Mouse (Mus musculus): ENCODE results near the gene BC052040.

Gene BC052040

DNA sequence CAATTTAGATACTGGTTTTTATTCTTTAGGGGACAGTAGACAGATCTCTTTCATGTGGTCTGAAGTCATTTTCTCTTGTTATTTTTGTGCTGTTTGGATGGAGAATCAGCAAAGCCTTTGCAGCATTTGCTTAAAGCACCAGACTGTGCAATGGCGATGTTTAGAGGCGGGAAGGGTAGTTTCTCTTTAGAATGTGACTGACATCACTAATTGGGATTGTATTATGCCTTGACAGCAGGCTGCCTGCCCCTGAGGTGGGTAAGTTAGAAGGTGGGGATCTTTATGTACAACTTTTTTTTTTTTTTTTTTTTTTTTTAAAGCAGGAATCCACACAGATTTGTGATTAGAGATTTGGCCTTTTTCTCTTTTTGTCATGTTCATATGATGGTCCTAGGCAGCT, 20.6 kb downstream of the BC052040 start:
- DNase-seq, result no peak

DNA sequence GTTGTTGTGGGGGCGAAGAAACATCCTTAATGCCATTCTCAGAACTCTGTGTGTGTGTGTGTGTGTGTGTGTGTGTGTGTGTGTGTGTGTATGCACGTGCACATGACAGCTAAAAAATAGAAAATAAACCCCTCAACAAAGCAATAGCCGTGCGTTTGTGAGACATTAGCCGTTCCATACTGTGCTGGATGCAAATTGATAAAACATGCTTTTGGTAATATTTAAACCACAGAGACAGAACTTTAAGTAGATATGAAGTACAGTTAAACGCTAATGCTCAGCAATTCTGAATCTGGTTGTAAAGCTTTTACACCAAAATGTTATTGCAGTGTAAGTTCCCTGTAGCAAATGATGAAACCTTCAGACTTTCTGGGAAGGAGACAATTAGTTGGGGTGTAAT, 22.6 kb downstream of the BC052040 start:
- DNase-seq, result no peak

- DNase-seq, result no peak
Measured at GRCm38 (mm10) chr2:115605829-115606336, 24.4 kb downstream of the BC052040 start.

DNA sequence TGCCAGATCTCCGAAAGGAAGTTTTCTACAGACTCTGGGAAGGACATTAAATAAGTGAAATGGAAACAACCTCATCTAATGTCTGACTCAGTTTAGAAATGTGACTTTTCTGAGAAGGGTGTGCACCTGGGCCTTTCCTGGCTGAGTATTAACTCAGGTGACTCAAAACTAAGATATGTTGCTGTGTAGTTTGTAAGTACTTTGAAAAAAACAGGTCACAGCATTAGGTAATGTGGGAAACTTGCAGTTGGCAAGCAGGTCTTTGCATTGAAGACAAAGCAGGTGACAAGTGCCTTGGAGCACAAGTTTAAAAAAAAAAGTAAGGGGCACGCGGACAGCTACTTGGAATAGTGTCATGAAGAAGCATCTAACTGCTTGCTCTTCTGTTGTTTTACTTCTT, 27.5 kb downstream of the BC052040 start:
- DNase-seq, result no peak

DNA sequence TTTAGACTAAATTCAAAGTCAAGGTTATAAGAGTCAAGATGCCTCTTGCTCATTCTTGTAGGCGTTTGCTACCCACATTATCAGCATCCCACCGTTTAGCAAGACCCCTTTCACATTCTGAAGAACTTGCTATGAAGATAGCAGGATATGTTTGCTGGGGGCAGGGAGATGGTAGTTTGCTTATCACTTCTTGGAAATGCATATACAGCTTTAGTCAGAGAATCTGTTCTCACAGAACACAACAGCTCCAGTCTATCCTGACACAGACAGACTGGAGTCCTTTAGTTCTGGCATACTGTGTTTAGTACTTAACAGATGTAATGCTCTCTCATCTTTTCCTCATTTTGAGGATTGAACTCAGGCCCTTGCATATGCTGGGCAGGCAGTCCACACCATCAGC, 28.6 kb downstream of the BC052040 start:
- DNase-seq, result no peak

- no peak for DNase-seq
Measured at GRCm38 (mm10) chr2:115610503-115610902, 29.0 kb downstream of the BC052040 start.

GRCm38 (mm10) chr2:115613830-115614520, 32.5 kb downstream of the BC052040 start:
- no peak for DNase-seq

GRCm38 (mm10) chr2:115628471-115628870, 47.0 kb downstream of the BC052040 start:
- DNase-seq, result no peak

DNA sequence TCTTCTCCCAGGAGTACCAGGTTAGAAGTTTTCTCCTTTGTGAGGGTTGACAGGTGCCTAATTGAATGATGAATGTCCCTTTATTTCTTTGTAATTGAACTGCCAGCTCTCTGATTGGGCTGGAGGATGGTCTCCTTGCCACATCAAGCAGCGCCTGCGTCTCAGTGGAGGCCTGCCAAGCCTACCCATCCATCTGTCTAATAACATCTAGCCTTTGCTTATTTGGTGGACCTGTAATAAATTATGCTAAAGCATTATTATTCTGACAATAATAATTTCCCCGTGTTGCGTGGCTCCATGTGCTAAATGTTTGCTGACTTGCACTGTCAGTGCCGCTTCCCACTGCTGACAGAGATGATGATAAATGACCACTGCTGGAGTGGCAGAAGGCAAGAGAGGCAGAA, 49.5 kb downstream of the BC052040 start:
- peak; percentile 67 to 73 for DNase-seq

DNA sequence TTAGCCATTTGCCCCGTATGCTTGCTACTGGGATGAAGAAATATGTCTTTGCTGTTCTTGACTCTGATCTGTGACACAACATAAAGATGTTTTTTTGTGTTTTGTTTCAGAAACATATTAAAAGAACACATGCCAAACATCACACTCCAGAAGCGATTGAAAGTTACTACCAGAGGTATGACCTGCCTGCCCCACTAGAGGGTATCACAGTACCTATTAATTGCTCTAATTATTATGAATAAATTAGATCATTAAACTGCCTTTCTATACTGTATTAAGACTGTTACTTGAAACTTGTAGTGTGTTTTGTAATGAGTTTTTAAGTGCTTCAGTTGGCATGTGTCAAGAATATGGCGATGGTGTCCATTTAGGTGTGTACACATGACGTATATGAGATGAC, 50.3 kb downstream of the BC052040 start:
- no peak for DNase-seq

DNA sequence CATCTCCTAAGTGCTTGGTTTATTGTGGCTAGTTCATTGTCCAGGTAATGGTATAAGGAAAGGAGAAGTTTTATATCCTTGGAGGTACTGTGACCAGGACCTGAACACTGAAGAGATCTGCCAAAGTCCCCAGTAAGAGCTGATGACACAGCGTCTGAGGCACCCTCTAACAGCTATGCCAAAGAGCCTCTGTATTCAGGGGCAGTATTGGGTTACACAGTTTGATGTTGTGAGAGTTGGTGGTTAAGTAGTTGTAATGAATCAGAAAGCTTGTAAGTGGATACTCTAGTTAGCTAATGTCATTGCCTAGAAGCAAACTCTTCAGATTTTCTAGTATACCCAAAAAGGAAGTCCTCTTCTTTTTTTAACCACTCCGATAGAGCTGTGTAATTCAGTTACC, 68.7 kb downstream of the BC052040 start:
- DNase-seq, result no peak

GRCm38 (mm10) chr2:115659712-115660111, 78.2 kb downstream of the BC052040 start:
- no peak for DNase-seq

DNA sequence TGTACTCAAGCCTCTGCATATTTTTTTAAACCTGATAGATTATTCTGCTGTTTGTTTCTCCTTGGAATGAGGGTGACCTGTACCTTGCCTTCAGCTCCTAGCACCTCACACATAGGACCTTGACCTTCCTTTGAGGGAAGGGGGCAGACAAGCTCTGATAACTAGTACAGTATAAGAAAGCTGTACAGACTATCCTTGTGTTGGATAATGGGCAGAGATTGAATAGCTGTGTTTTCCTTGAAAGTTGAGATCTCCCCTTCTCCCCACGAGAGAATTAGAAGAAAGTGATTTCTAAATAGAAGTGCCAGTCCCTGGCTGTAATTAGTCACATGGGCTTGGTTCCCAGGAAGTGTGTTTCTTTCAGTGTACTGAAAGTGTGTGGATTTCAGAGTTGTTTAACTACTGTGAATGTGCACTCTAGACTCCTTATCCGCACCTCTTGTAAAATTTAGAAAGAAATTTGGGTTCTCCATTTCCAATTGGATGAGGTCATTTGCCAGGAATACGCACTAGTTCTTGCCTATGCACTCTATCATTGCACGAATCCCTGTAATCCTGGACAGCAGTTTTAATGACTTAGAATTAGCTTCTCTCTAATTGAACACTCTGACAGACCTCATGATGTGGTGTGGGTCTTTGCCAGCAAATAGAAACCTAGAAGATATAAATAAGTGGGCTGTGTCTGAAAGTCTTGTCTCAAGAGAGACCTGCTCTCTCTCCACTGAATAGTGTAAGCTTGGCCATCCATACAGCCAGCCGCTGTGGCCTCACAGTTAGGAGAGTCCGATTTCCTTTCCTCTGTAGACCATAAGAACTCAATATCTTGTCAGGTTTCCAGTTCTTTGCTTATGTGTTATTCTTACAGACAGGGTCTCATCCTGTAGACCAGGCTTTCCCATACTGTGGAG, 79.0 kb downstream of the BC052040 start:
- DNase-seq, result no peak

DNA sequence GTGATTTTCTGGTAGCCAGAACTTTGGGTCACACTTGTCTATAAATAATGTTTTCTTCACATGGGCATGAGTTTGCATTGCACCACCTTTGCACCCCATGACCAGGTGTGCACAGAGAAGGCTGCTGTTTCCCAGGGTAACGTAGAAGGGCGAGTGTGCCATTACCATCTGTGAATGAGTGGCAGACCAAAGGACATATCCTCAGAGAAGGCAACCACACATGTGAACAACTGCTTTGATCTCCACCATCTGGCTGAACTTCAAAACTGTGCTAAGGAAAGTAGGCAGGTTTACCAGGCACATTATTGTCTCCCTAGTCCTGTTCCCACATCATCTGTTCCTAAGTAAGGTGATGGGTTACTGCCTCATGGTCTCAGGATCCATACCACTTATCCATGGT, 86.0 kb downstream of the BC052040 start:
- no peak for DNase-seq

DNA sequence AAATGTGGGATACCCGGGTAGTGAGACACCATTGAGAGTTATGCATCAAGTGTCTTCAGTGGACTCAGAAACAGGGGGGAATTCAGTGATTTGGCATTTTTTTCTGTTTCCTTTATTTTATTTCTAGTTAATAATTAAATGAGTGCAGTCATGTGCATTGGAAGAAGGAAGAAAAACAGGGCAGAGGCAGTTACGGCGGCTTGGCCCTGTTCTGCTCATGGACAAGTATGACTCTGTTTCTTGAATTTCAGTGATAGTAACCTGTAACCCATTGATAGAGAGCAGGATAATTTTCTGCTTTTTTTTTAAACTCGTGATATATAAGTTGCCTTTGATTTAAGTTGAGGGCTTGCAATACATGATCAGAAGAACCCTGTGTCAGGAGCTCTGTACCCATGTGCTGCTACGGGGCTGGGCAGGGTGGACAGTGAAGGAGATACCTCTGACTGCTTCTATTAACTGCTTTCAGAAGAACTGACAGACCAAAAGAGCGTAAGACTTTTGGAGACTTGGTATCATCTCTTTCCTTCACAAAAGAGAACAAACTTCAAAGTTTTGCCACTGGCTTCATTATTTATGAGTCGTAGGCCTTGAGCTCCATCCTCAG, 91.6 kb downstream of the BC052040 start:
- no peak for DNase-seq

DNA sequence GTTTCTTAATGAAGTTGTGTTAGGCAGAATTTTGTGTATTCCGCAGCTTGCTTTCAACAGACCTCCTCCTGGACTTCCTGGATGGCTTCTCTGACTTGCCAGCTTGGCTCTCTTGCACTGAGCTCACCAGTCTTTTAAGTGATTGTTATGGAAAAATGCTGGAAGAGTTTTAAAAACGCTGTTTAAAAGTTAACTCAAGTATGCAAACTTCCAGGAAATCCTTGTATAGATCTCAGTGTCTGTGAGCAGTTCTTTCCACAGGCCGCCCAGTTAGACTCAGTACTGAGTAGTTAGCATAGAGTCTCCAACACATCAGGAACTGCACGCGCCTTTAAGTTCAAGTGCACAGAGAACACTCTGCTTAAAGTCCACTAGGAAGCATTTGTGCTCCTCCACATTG, 97.3 kb downstream of the BC052040 start:
- no peak for DNase-seq

DNA sequence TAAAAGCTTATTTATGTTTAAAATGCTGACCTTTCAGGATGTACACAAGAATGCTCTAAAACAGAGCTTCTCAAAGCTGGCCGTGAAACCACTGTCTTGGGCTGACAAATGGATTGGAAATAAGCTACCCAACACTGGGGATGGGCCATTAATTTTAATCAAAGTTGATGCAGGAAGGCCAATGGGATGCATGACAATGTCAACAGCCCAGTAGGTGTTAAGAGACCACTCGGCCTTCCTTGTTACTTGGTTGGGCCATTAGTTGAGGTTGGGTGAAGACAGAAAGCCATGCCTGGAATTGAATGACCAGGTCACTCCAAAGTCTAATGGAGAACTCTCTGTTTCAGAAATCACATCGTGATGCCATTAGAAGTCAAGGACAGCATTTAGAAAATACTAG, 103.7 kb downstream of the BC052040 start:
- DNase-seq, result no peak

DNA sequence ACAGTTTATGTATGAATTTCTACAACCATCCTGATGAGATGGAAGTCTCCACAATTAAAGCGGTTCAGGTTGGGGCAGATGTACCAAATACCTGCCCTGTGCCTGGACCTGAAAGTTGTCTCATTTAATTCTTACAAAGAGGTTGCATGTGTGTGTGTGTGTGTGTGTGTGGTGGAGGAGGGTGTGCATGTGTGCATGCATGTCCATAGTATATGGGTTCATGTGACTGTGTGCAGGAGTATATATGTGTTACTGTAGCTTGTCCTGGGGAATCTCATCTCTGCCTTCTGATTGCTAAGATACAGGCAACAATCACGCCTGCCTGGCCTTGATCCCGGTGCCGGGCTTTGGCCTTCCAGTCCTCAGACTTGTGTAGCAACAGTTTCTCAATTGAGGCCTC, 106.1 kb downstream of the BC052040 start:
- no peak for DNase-seq

DNA sequence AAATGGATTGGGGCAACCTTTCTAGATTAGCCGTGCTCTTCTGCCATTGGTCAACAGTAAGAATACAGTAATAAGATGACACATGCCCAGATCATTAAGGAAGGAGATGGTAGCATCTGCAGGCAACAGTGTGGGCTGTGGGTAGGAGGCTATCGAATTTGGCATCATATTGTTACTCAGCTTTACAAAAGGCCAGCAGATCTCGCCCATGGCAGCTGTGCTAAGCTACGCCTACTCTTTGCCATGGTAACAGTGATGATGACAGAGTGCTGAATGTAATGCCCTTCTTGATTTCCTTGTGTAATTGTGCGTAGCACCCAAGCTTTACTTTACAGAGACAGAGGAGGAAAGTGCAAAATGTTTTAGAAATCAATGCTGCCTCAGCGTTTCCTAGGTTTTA, 106.8 kb downstream of the BC052040 start:
- DNase-seq, result no peak

DNA sequence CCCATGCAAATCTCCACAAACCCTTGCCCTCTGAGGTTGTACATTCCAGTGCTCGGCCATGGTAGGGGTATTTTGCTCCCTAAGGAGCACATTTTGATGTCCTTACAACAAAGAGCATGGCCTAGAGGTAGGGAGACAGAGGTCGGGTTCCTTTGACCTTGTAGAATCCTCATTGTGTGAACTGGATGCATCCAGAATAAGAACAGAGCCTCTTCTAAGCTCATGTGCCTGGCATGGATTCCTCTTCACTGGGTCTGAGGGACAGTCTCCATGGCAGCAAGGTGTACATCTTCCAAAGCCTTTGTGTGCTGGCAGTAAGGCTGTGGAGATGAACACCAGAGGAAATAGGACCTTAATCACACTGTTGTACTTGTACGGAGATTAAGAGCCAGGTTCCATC, 112.3 kb downstream of the BC052040 start:
- peak in 1 of 2 experiments; percentile 3 for DNase-seq

- DNase-seq, result no peak
Measured at GRCm38 (mm10) chr2:115694386-115694785, 112.9 kb downstream of the BC052040 start.

GRCm38 (mm10) chr2:115699032-115699431, 117.5 kb downstream of the BC052040 start:
- no peak for DNase-seq

DNA sequence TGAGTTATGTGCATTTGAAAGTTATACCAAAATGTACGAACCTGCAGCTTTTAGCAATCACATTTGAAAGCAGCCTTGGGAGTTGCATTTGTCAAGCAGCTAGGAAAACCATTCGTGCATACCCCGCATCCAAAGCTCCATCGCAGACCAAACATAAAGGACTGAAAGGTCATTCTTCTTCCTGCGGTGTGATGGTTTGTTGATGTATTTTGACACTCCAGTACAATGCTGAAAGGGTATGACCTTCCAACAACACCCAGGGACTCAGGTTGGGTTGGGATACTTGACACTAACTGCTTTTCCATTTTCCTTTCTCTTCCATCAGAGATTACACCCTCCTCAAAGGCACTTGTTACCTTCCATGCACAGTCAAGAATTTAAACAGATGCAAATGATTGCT, 121.1 kb downstream of the BC052040 start:
- DNase-seq, result no peak

GRCm38 (mm10) chr2:115717535-115717934, 136.0 kb downstream of the BC052040 start:
- DNase-seq, result no peak

Measured in cerebellum, postnatal 10 days (tissue).